Mouse (Mus musculus) frontal cortex, postnatal 25 days (tissue): ENCODE results near the gene Dusp13.

Experiments used
- DNase-seq, 2 experiments: peaks; one replicate each; pipeline ENCODE4 v3.0.0; 2022; ENCODE audit warnings: low spot score in 2 of 2

The Dusp13 gene

GRCm38 (mm10) chr14:21703255-21703654 lies 47.7 kb downstream of the Dusp13 start:
- DNase-seq: no peak

- DNase-seq: no peak
Observed at GRCm38 (mm10) chr14:21702691-21703090, 48.3 kb downstream of the Dusp13 start.

- no peak for DNase-seq
Observed at GRCm38 (mm10) chr14:21696186-21696830, 54.7 kb downstream of the Dusp13 start.

- DNase-seq: no peak
Observed at GRCm38 (mm10) chr14:21695020-21695419, 56.0 kb downstream of the Dusp13 start.

- no peak for DNase-seq
Observed at GRCm38 (mm10) chr14:21691070-21691469, 59.9 kb downstream of the Dusp13 start.

- no peak for DNase-seq
Observed at GRCm38 (mm10) chr14:21686376-21687279, 64.4 kb downstream of the Dusp13 start.

- DNase-seq: no peak
Observed at GRCm38 (mm10) chr14:21685411-21686146, 65.4 kb downstream of the Dusp13 start.

GRCm38 (mm10) chr14:21683834-21684233 lies 67.1 kb downstream of the Dusp13 start:
- DNase-seq: no peak
